In the genomic region with DNA sequence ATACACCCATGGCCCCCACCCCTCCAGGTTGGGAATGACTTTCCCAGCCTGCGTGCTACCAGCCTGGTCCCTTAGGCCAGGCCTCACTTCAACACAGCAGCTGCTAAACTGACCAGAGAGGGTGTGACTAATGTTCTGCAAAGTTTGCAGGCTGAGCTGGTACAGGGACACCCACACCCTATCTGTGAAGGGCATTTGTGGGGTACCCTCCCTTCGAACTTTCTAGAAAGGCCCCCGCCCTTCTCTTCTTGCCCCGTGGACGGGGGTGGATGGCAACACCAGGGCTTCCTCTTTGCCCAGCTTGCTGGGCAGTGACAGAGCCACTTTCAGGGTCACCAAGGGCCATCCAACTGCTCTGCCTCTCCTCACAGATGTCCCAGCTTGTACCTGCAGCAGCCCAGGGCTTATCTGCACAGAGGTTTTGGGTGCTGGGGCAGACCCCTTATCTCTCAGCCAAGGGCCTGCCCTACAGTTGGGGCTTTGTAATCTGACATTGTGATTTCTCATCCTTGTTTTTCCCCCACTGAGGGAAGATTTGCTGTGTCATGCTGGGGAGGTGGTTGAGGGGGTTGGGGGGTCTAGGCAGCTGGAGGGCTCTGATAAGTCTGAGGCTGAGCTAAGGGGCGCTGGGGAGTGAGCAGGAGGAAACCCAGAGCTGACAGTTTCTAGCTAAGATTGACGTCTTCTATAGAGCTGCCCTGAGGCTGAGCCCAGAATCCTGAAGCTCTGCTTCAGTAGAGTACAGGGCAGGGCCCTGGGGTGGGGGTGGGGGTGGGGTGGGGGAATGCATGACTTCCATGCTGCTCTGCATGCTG, we compare ENCODE assay signal across 9 mouse cellular contexts. TPM values are rescaled to one million over a fixed set of nuclear protein-coding genes. Genes with fewer than 3 reads are reported as not detected.
A peak's percentile ranks its signal among the peaks of the same experiment; 100 is the strongest.
DNase-seq lines count a peak whose midpoint lies in the region; ATAC-seq lines count a peak whose summit lies in the region.
"Had no signal": no experiment of that assay in that cellular context is flagged by ENCODE, and none has a peak within 500 bp of the region (broad histone marks: within the 10 kb centered on the region; RNA-seq: fewer than 3 reads in every experiment).

No protein-coding gene starts in this region.

- H3K9ac ChIP-seq in lung, embryonic 15.5 days, result no peak overlapping the region

- no peak for DNase-seq in lung, adult 18-20 months
- DNase-seq in c-Kit-positive CD71-positive TER-119-negative erythroid progenitor cells, embryonic 14.5 days (ENCODE audit: low read depth), result peak; percentile 88
- DNase-seq in left cerebral cortex, postnatal 36 days (ENCODE audit: low spot score in 2 of 2), result no peak
- DNase-seq in urinary bladder, postnatal 36 days (ENCODE audit: low spot score in 2 of 2), result no peak
- DNase-seq: lung, postnatal 14 days had no signal

- ATAC-seq in lung, embryonic 15.5 days (ENCODE audit: borderline replicate concordance, extremely low read depth, low FRiP score, low TSS enrichment), result peak; percentile 60; the same call in 1 of the 2 replicates
- ATAC-seq in erythroid progenitor cell, adult 5-6 weeks (replicated peaks; ENCODE audit: low FRiP score, poor library complexity, severe bottlenecking), result peak; percentile 16
- peak; percentile 59 for ATAC-seq in megakaryocyte progenitor cell, adult 5-6 weeks (replicated peaks; ENCODE audit: poor library complexity)
- ATAC-seq: Patski had no signal

- no peak overlapping the region for H3K4me3 ChIP-seq in lung, embryonic 15.5 days

- intact Hi-C loops in left cerebral cortex, postnatal 36 days (cut with DNase I), result no loop called here

- no peak overlapping the region for H3K4me2 ChIP-seq in lung, embryonic 15.5 days

- no peaks in the 10 kb centered on the region for H3K27me3 ChIP-seq in lung, embryonic 15.5 days

- H3K9me3 ChIP-seq in lung, embryonic 15.5 days, result no peaks in the 10 kb centered on the region

- no peaks in the 10 kb centered on the region for H3K4me1 ChIP-seq in lung, embryonic 15.5 days

- 62% methylated on average over 7 of the region's 7 CpGs for WGBS in lung, embryonic 15.5 days

- no peak overlapping the region for H3K27ac ChIP-seq in lung, embryonic 15.5 days

- H3K36me3 ChIP-seq in lung, embryonic 15.5 days, result no peaks in the 10 kb centered on the region

RNA-seq across cellular contexts. Expression of a gene that starts 14.4 kb away (rescaled TPM):
- polyA plus RNA-seq in lung, embryonic 15.5 days (2015; fragmentation: Nextera tagmentation; extraction: Ambion mirVana), result 45.3 and 46.7 TPM in 2 replicates
- total RNA-seq in erythroid progenitor cell, adult 5-6 weeks (2015; ENCODE audit: low replicate concordance), result 17.2 and 22.3 TPM in 2 replicates
- total RNA-seq in erythroid progenitor cell, adult 5-6 weeks (2017; ENCODE audit: low replicate concordance), result 11.0 and 15.3 TPM in 2 replicates
- total RNA-seq in megakaryocyte progenitor cell, adult 5-6 weeks (2015), result 16.2 and 19.1 TPM in 2 replicates
- 11.0 and 13.0 TPM in 2 replicates for total RNA-seq in megakaryocyte progenitor cell, adult 5-6 weeks (2017)
- 10 to 100 TPM; 17.9 to 18.6 TPM for total RNA-seq in left cerebral cortex, postnatal 36 days (2021)

RNA-seq across cellular contexts. Expression of a gene that starts 23.8 kb away (rescaled TPM):
- polyA plus RNA-seq in lung, embryonic 15.5 days (2015; fragmentation: Nextera tagmentation; extraction: Ambion mirVana), result 0.49 and 1.0 TPM in 2 replicates
- total RNA-seq in erythroid progenitor cell, adult 5-6 weeks (2015; ENCODE audit: low replicate concordance), result 123 and 130 TPM in 2 replicates
- total RNA-seq in erythroid progenitor cell, adult 5-6 weeks (2017; ENCODE audit: low replicate concordance), result 77.8 and 88.3 TPM in 2 replicates
- 15.6 and 28.3 TPM in 2 replicates for total RNA-seq in megakaryocyte progenitor cell, adult 5-6 weeks (2015)
- 10.3 and 13.1 TPM in 2 replicates for total RNA-seq in megakaryocyte progenitor cell, adult 5-6 weeks (2017)
- total RNA-seq in left cerebral cortex, postnatal 36 days (2021), result not detected
- polyA plus RNA-seq: Patski had no signal

RNA-seq across cellular contexts. Expression of a gene that starts 34.7 kb away (rescaled TPM):
- 1.9 TPM in 1 of 2 replicates, not detected in the other for polyA plus RNA-seq in lung, embryonic 15.5 days (2015; fragmentation: Nextera tagmentation; extraction: Ambion mirVana)
- not detected in 2 replicates for total RNA-seq in erythroid progenitor cell, adult 5-6 weeks (2015; ENCODE audit: low replicate concordance)
- total RNA-seq in erythroid progenitor cell, adult 5-6 weeks (2017; ENCODE audit: low replicate concordance), result not detected in 2 replicates
- total RNA-seq in megakaryocyte progenitor cell, adult 5-6 weeks (2015), result not detected in 2 replicates
- not detected in 2 replicates for total RNA-seq in megakaryocyte progenitor cell, adult 5-6 weeks (2017)
- total RNA-seq in left cerebral cortex, postnatal 36 days (2021), result not detected
- polyA plus RNA-seq: Patski had no signal

RNA-seq across cellular contexts. Expression of a gene that starts 43.1 kb away (rescaled TPM):
- polyA plus RNA-seq in lung, embryonic 15.5 days (2015; fragmentation: Nextera tagmentation; extraction: Ambion mirVana), result 17.8 and 20.6 TPM in 2 replicates
- total RNA-seq in erythroid progenitor cell, adult 5-6 weeks (2015; ENCODE audit: low replicate concordance), result 13.0 and 16.9 TPM in 2 replicates
- 20.0 and 24.8 TPM in 2 replicates for total RNA-seq in erythroid progenitor cell, adult 5-6 weeks (2017; ENCODE audit: low replicate concordance)
- total RNA-seq in megakaryocyte progenitor cell, adult 5-6 weeks (2015), result 9.4 and 10.3 TPM in 2 replicates
- total RNA-seq in megakaryocyte progenitor cell, adult 5-6 weeks (2017), result 7.1 and 12.1 TPM in 2 replicates
- total RNA-seq in left cerebral cortex, postnatal 36 days (2021), result 10 to 100 TPM; 48.4 to 60.7 TPM

Comparison
In these comparisons a context has a peak if more than half of its experiments do, and no peak if none do; other contexts are left out.
1. RNA of a gene that starts 23.8 kb away (total RNA-seq): 77.8 to 130 TPM in erythroid progenitor cell, adult 5-6 weeks and 10.3 to 28.3 TPM in megakaryocyte progenitor cell, adult 5-6 weeks; not detected in left cerebral cortex, postnatal 36 days; every median in the first group is over 10 times any median in the second.
2. Peak in every context shown above with its lines, with median percentiles within 50 percentile points of each other: ATAC-seq.